Mouse (Mus musculus): ENCODE measurements around the gene Btbd35f9.
"Not testable (repeated sequence)": the region's sequence is repeated elsewhere in the genome, so short reads cannot be mapped to it uniquely, and the experiment has no call there.

Btbd35f9 gene

GRCm38 (mm10) chrX:34161399-34161798 lies at the start of gene Btbd35f9:
Gene Btbd35f9 (minus strand): TSS chrX:34161499.
- not testable (repeated sequence) for DNase-seq (ENCODE audit: extremely low spot score, low spot score)

All from neural tube, embryonic 10.5 days (tissue).